Mouse (Mus musculus) right cerebral cortex, postnatal 25 days (tissue): ENCODE results near the gene Grm4.

Experiments
- DNase-seq: peaks from one replicate; pipeline ENCODE4 v3.0.0; 2022

Gene Grm4

GRCm38 (mm10) chr17:27521303-27521702 is at the start of gene Grm4:
Grm4 (minus strand) TSS chr17:27521403.
- DNase-seq, result no peak

GRCm38 (mm10) chr17:27568228-27568627 is 47.0 kb upstream of the Grm4 start:
- no peak for DNase-seq

GRCm38 (mm10) chr17:27565942-27566267 is 44.7 kb upstream of the Grm4 start:
- DNase-seq, result no peak

GRCm38 (mm10) chr17:27565163-27565941 is 44.1 kb upstream of the Grm4 start, which contains the start of gene AI413582:
AI413582 (minus strand) TSS chr17:27565756.
- DNase-seq, result peak; percentile 97

GRCm38 (mm10) chr17:27564391-27565162 is 43.4 kb upstream of the Grm4 start:
- DNase-seq, result no peak

GRCm38 (mm10) chr17:27563771-27564244 is 42.6 kb upstream of the Grm4 start:
- DNase-seq, result no peak

GRCm38 (mm10) chr17:27561809-27562526 is 40.8 kb upstream of the Grm4 start:
- peak; percentile 79 for DNase-seq

GRCm38 (mm10) chr17:27560926-27561480 is 39.8 kb upstream of the Grm4 start:
- no peak for DNase-seq

GRCm38 (mm10) chr17:27559596-27559995 is 38.4 kb upstream of the Grm4 start:
- no peak for DNase-seq

- no peak for DNase-seq
These were observed 37.6 kb upstream of the Grm4 start for GRCm38 (mm10) chr17:27558845-27559244.

GRCm38 (mm10) chr17:27557927-27558661 is 36.9 kb upstream of the Grm4 start:
- no peak for DNase-seq

- no peak for DNase-seq
These were observed 36.2 kb upstream of the Grm4 start for GRCm38 (mm10) chr17:27557181-27557926.

GRCm38 (mm10) chr17:27556315-27557011 is 35.3 kb upstream of the Grm4 start, which contains the start of gene Hmga1:
Hmga1 (plus strand) TSS chr17:27556497.
- DNase-seq, result peak; percentile 86

GRCm38 (mm10) chr17:27555512-27556172 is 34.4 kb upstream of the Grm4 start:
- DNase-seq, result no peak

- no peak for DNase-seq
These were observed 33.9 kb upstream of the Grm4 start for GRCm38 (mm10) chr17:27555075-27555511.

- no peak for DNase-seq
These were observed 33.1 kb upstream of the Grm4 start for GRCm38 (mm10) chr17:27554062-27554960.

- no peak for DNase-seq
These were observed 31.3 kb upstream of the Grm4 start for GRCm38 (mm10) chr17:27552215-27553201.
